Mouse (Mus musculus) liver, postnatal 0 days (tissue): ENCODE data around the gene Gm20918. TPM values are rescaled to one million over a fixed set of nuclear protein-coding genes. Genes with fewer than 3 reads are reported as not detected.
"Not testable (repeated sequence)": the region's sequence is repeated elsewhere in the genome, so short reads cannot be mapped to it uniquely, and the experiment has no call there.

ENCODE experiments used
- ATAC-seq: fragments of 200-750 bp; cut with Nextera tagmentation; 2 replicates; pipeline ENCODE4 v1.8.0; 2017; ENCODE audit warnings: mild to moderate bottlenecking, moderate library complexity
- DNase-seq: peaks from one replicate; pipeline ENCODE4 v3.0.0-alpha.2; 2016
- H3K27ac ChIP-seq: fragments of 300-500 bp; sonication (generic); 2 replicates; pipeline ENCODE4 v1.5.1; 2014; ENCODE audit warnings: antibody characterized with exemption, moderate library complexity, mild to moderate bottlenecking, low read depth
- H3K27me3 ChIP-seq: fragments of 300-500 bp; sonication (generic); 2 replicates; pipeline ENCODE4 v1.6.1; 2014; ENCODE audit warnings: low read length, control low read depth, mixed read lengths; ENCODE audit not compliant: insufficient read depth
- H3K36me3 ChIP-seq: fragments of 300-500 bp; sonication (generic); replicated peaks from 2 replicates; pipeline ENCODE4 v1.6.1; 2014; ENCODE audit warnings: mild to moderate bottlenecking, control low read depth, low read length, moderate library complexity, mixed read lengths; ENCODE audit not compliant: insufficient read depth
- H3K4me1 ChIP-seq: fragments of 300-500 bp; sonication (generic); 2 replicates; pipeline ENCODE4 v1.6.1; 2014; ENCODE audit warnings: antibody characterized with exemption, mild to moderate bottlenecking, control low read depth; ENCODE audit not compliant: insufficient read depth
- H3K4me2 ChIP-seq: fragments of 300-500 bp; sonication (generic); 2 replicates; pipeline ENCODE4 v1.6.1; 2014; ENCODE audit warnings: low read depth, mild to moderate bottlenecking, low read length, moderate library complexity, mixed read lengths
- H3K4me3 ChIP-seq: fragments of 300-500 bp; sonication (generic); 2 replicates; pipeline ENCODE4 v1.5.1; 2014; ENCODE audit warnings: low read depth, low read length
- H3K9ac ChIP-seq: fragments of 300-500 bp; sonication (generic); replicated peaks from 2 replicates; pipeline ENCODE4 v1.6.1; 2014; ENCODE audit warnings: mild to moderate bottlenecking, moderate library complexity
- H3K9me3 ChIP-seq: fragments of 300-500 bp; sonication (generic); 2 replicates; pipeline ENCODE4 v1.6.1; 2016; ENCODE audit warnings: mild to moderate bottlenecking, control low read depth, low read length, mixed read lengths
- polyA plus RNA-seq: library from polyadenylated mRNA; unstranded; fragments of >200 nt; fragmentation: Nextera tagmentation; extraction: Ambion mirVana; gene quantifications from 2 replicates; pipeline ENCODE4 v1.2.1, GENCODE M21; 2015

The Gm20918 gene
- not detected in 2 replicates for polyA plus RNA-seq

DNA sequence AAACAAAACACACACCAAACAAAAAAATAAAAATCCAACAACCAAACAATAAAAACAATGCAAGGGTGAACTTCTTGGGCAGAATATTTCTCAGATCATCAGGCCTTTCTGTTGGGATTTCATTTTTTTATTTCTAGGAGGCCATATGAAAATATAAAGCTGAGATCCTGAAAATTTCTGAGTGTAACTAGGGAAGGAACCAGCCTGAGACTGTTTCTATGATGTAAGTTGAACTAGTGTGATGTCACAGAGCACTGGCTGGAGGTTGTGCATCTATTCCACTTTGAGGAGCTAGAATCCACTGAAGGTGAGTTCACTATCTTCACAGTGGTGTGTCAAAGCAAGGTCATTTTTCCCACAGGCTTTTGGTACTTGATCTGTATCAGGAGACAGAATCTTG lies at the start of gene Gm20918:
Gene Gm20918 (plus strand): TSS at position 301 of the 400 bp plus-strand sequence.
- not testable (repeated sequence) for DNase-seq, H3K27me3 ChIP-seq, H3K27ac ChIP-seq, H3K4me1 ChIP-seq, H3K36me3 ChIP-seq, ATAC-seq, H3K4me2 ChIP-seq, H3K9me3 ChIP-seq, H3K9ac ChIP-seq, H3K4me3 ChIP-seq

Other genes with a start within 250 kb of the Gm20918 start
- not detected in 2 replicates for gene Gm21820, start 205.5 kb downstream of the Gm20918 start, polyA plus RNA-seq